Mouse (Mus musculus): ENCODE results near the gene Traf1.
A peak's percentile ranks its signal among the peaks of the same experiment; 100 is the strongest.

- TF ChIP-seq CTCF (IDR thresholded peaks at IDR 0.05; ENCODE audit: control insufficient read depth, insufficient read depth, insufficient read length) (no peak), MYOD1 (IDR thresholded peaks at IDR 0.05; ENCODE audit: control insufficient read depth, insufficient read length, low read depth) (peak; percentile 5), USF1 (IDR thresholded peaks at IDR 0.05; ENCODE audit: low read depth) (no peak), MAX (IDR thresholded peaks at IDR 0.05) (no peak), FOSL1 (IDR thresholded peaks at IDR 0.05; ENCODE audit: insufficient read depth, low read length, poor library complexity, severe bottlenecking) (no peak), MYOG (IDR thresholded peaks at IDR 0.05; ENCODE audit: control insufficient read depth, extremely low read depth, insufficient read length) (no peak), CEBPB (IDR thresholded peaks at IDR 0.05; ENCODE audit: low read depth) (no peak)
Observed at GRCm38 (mm10) chr2:34982096-34982724, 20.6 kb upstream of the Traf1 start.

Measured in C2C12 (cell line).